Mouse (Mus musculus) adipocyte (in vitro differentiated cells): ENCODE measurements at regions not wholly inside any gene's neighbourhood (a gene's known extent, or its start where the extent isn't known, plus 50 kb on each side); places are given as distances from the start of the nearest gene placed in this dataset.

ENCODE experiments used
- DNase-seq: peaks from one replicate; pipeline ENCODE4 v3.0.0-alpha.2; 2016; ENCODE audit warnings: low spot score

- no peak for DNase-seq
Measured at GRCm38 (mm10) chr19:28205691-28206090, 194.7 kb upstream of the Rfx3 start.

GRCm38 (mm10) chr19:28203719-28204118 lies 192.8 kb upstream of the Rfx3 start:
- DNase-seq = no peak

- DNase-seq = no peak
Measured at GRCm38 (mm10) chr19:28199385-28199784, 188.4 kb upstream of the Rfx3 start.

- no peak for DNase-seq
Measured at GRCm38 (mm10) chr19:28196881-28197280, 185.9 kb upstream of the Rfx3 start.

- DNase-seq = no peak
Measured at GRCm38 (mm10) chr19:28192248-28192647, 181.3 kb upstream of the Rfx3 start.

GRCm38 (mm10) chr19:28191428-28192116 lies 180.6 kb upstream of the Rfx3 start:
- no peak for DNase-seq

GRCm38 (mm10) chr19:28190250-28190649 lies 179.3 kb upstream of the Rfx3 start:
- DNase-seq = no peak

- no peak for DNase-seq
Measured at GRCm38 (mm10) chr19:28188363-28188762, 177.4 kb upstream of the Rfx3 start.

- DNase-seq = no peak
Measured at GRCm38 (mm10) chr19:28182411-28183182, 171.6 kb upstream of the Rfx3 start.

- DNase-seq = no peak
Measured at GRCm38 (mm10) chr19:28181171-28181570, 170.2 kb upstream of the Rfx3 start.

GRCm38 (mm10) chr19:28178114-28178513 lies 167.1 kb upstream of the Rfx3 start:
- DNase-seq = no peak

- no peak for DNase-seq
Measured at GRCm38 (mm10) chr19:28176821-28177220, 165.9 kb upstream of the Rfx3 start.

- DNase-seq = no peak
Measured at GRCm38 (mm10) chr19:28171836-28172534, 161.0 kb upstream of the Rfx3 start.

GRCm38 (mm10) chr19:28167451-28168165 lies 156.6 kb upstream of the Rfx3 start:
- peak; percentile 44 for DNase-seq

- no peak for DNase-seq
Measured at GRCm38 (mm10) chr19:28166626-28167025, 155.7 kb upstream of the Rfx3 start.

GRCm38 (mm10) chr19:28165901-28166361 lies 155.0 kb upstream of the Rfx3 start:
- peak; percentile 54 for DNase-seq

- DNase-seq = no peak
Measured at GRCm38 (mm10) chr19:28163195-28163594, 152.2 kb upstream of the Rfx3 start.

- DNase-seq = peak; percentile 12
Measured at GRCm38 (mm10) chr19:28160582-28160981, 149.6 kb upstream of the Rfx3 start.

GRCm38 (mm10) chr19:28157196-28157595 lies 146.2 kb upstream of the Rfx3 start:
- DNase-seq = no peak

GRCm38 (mm10) chr19:28137581-28137980 lies 126.6 kb upstream of the Rfx3 start:
- no peak for DNase-seq

- no peak for DNase-seq
Measured at GRCm38 (mm10) chr19:28134806-28135205, 123.8 kb upstream of the Rfx3 start.
